Mouse (Mus musculus): ENCODE measurements at regions not wholly inside any gene's neighbourhood (a gene's known extent, or its start where the extent isn't known, plus 50 kb on each side); places are given as distances from the start of the nearest gene placed in this dataset.

GRCm38 (mm10) chr9:31990456-31990855, 77.2 kb upstream of the Barx2 start:
- no peaks in the 10 kb centered on the region for H3K36me3 ChIP-seq (ENCODE audit: control insufficient read depth)
- no peaks in the 10 kb centered on the region for H3K4me1 ChIP-seq (ENCODE audit: control insufficient read depth)
- TF ChIP-seq GATA1 (IDR thresholded peaks at IDR 0.05; ENCODE audit: low read length), result no peak
- no peak for TF ChIP-seq TAL1 (IDR thresholded peaks at IDR 0.05; ENCODE audit: low read length)
- no peaks in the 10 kb centered on the region for H3K9me3 ChIP-seq (ENCODE audit: control insufficient read depth, low read length)
- H3K4me3 ChIP-seq (replicated peaks), result no peak overlapping the region
- no peaks in the 10 kb centered on the region for H3K27me3 ChIP-seq (ENCODE audit: control insufficient read depth)

GRCm38 (mm10) chr9:31993631-31994601, 80.7 kb upstream of the Barx2 start:
- Histone ChIP-seq H3K4me1 (ENCODE audit: control insufficient read depth) (no peaks in the 10 kb centered on the region), H3K27me3 (ENCODE audit: control insufficient read depth) (peaks cover 4% of the 10 kb centered on the region), H3K9me3 (ENCODE audit: control insufficient read depth, low read length) (no peaks in the 10 kb centered on the region), H3K36me3 (ENCODE audit: control insufficient read depth) (no peaks in the 10 kb centered on the region), H3K4me3 (replicated peaks) (no peak overlapping the region)
- TF ChIP-seq TAL1 (IDR thresholded peaks at IDR 0.05; ENCODE audit: low read length) (no peak), GATA1 (IDR thresholded peaks at IDR 0.05; ENCODE audit: low read length) (no peak)

- no peaks in the 10 kb centered on the region for H3K4me1 ChIP-seq (ENCODE audit: control insufficient read depth)
- no peaks in the 10 kb centered on the region for H3K36me3 ChIP-seq (ENCODE audit: control insufficient read depth)
- no peak overlapping the region for H3K4me3 ChIP-seq (replicated peaks)
- H3K27me3 ChIP-seq (ENCODE audit: control insufficient read depth), result peaks cover 4% of the 10 kb centered on the region
- H3K9me3 ChIP-seq (ENCODE audit: control insufficient read depth, low read length), result no peaks in the 10 kb centered on the region
- TF ChIP-seq GATA1 (IDR thresholded peaks at IDR 0.05; ENCODE audit: low read length) (no peak), TAL1 (IDR thresholded peaks at IDR 0.05; ENCODE audit: low read length) (no peak)
Observed at GRCm38 (mm10) chr9:31995101-31995500, 81.8 kb upstream of the Barx2 start.

GRCm38 (mm10) chr9:31995700-31996099, 82.4 kb upstream of the Barx2 start:
- Histone ChIP-seq H3K4me1 (ENCODE audit: control insufficient read depth) (no peaks in the 10 kb centered on the region), H3K27me3 (ENCODE audit: control insufficient read depth) (peaks cover 4% of the 10 kb centered on the region), H3K9me3 (ENCODE audit: control insufficient read depth, low read length) (no peaks in the 10 kb centered on the region), H3K4me3 (replicated peaks) (no peak overlapping the region), H3K36me3 (ENCODE audit: control insufficient read depth) (no peaks in the 10 kb centered on the region)
- TF ChIP-seq GATA1 (IDR thresholded peaks at IDR 0.05; ENCODE audit: low read length) (no peak), TAL1 (IDR thresholded peaks at IDR 0.05; ENCODE audit: low read length) (no peak)

GRCm38 (mm10) chr9:31996466-31997177, 83.4 kb upstream of the Barx2 start:
- H3K36me3 ChIP-seq (ENCODE audit: control insufficient read depth), result no peaks in the 10 kb centered on the region
- H3K9me3 ChIP-seq (ENCODE audit: control insufficient read depth, low read length), result no peaks in the 10 kb centered on the region
- TF ChIP-seq GATA1 (IDR thresholded peaks at IDR 0.05; ENCODE audit: low read length) (no peak), TAL1 (IDR thresholded peaks at IDR 0.05; ENCODE audit: low read length) (no peak)
- no peak overlapping the region for H3K4me3 ChIP-seq (replicated peaks)
- H3K4me1 ChIP-seq (ENCODE audit: control insufficient read depth), result no peaks in the 10 kb centered on the region
- peaks cover 4% of the 10 kb centered on the region for H3K27me3 ChIP-seq (ENCODE audit: control insufficient read depth)

GRCm38 (mm10) chr9:31997178-31998097, 84.2 kb upstream of the Barx2 start:
- no peaks in the 10 kb centered on the region for H3K36me3 ChIP-seq (ENCODE audit: control insufficient read depth)
- no peak overlapping the region for H3K4me3 ChIP-seq (replicated peaks)
- H3K27me3 ChIP-seq (ENCODE audit: control insufficient read depth), result peaks cover 4% of the 10 kb centered on the region
- H3K4me1 ChIP-seq (ENCODE audit: control insufficient read depth), result no peaks in the 10 kb centered on the region
- no peak for TF ChIP-seq TAL1 (IDR thresholded peaks at IDR 0.05; ENCODE audit: low read length)
- no peak for TF ChIP-seq GATA1 (IDR thresholded peaks at IDR 0.05; ENCODE audit: low read length)
- no peaks in the 10 kb centered on the region for H3K9me3 ChIP-seq (ENCODE audit: control insufficient read depth, low read length)

- Histone ChIP-seq H3K4me1 (ENCODE audit: control insufficient read depth) (no peaks in the 10 kb centered on the region), H3K9me3 (ENCODE audit: control insufficient read depth, low read length) (no peaks in the 10 kb centered on the region), H3K27me3 (ENCODE audit: control insufficient read depth) (peaks cover 4% of the 10 kb centered on the region), H3K36me3 (ENCODE audit: control insufficient read depth) (no peaks in the 10 kb centered on the region), H3K4me3 (replicated peaks) (no peak overlapping the region)
- no peak for TF ChIP-seq TAL1 (IDR thresholded peaks at IDR 0.05; ENCODE audit: low read length)
- TF ChIP-seq GATA1 (IDR thresholded peaks at IDR 0.05; ENCODE audit: low read length), result no peak
Observed at GRCm38 (mm10) chr9:31998488-31999280, 85.4 kb upstream of the Barx2 start.

GRCm38 (mm10) chr9:31999760-32000159, 86.5 kb upstream of the Barx2 start:
- Histone ChIP-seq H3K9me3 (ENCODE audit: control insufficient read depth, low read length) (no peaks in the 10 kb centered on the region), H3K36me3 (ENCODE audit: control insufficient read depth) (no peaks in the 10 kb centered on the region), H3K27me3 (ENCODE audit: control insufficient read depth) (peaks cover 4% of the 10 kb centered on the region), H3K4me3 (replicated peaks) (no peak overlapping the region), H3K4me1 (ENCODE audit: control insufficient read depth) (no peaks in the 10 kb centered on the region)
- TF ChIP-seq GATA1 (IDR thresholded peaks at IDR 0.05; ENCODE audit: low read length) (no peak), TAL1 (IDR thresholded peaks at IDR 0.05; ENCODE audit: low read length) (no peak)
